Mouse (Mus musculus) CH12.LX (cell line): ENCODE measurements around the gene Scrn1. TPM values are rescaled to one million over a fixed set of nuclear protein-coding genes. Genes with fewer than 3 reads are reported as not detected.

ENCODE experiments used
- DNase-seq: peaks from one replicate; pipeline ENCODE4 v3.0.0-alpha.2; 2013; ENCODE audit errors: extremely low read depth
- H3K27ac ChIP-seq: 2 replicates; pipeline ENCODE4 v1.5.1; 2012; ENCODE audit warnings: low read depth, mild to moderate bottlenecking, control low read depth, moderate library complexity; ENCODE audit not compliant: insufficient read depth
- H3K27me3 ChIP-seq: replicated peaks from 2 replicates; pipeline ENCODE3; 2012; ENCODE audit warnings: inconsistent platforms
- H3K36me3 ChIP-seq, 2 experiments: replicated peaks in 1 of 2; 2 replicates each; pipeline versions ENCODE3 to v1.6.1; 2012; ENCODE audit warnings: inconsistent platforms in 1 of 2, low read length in 1 of 2, mild to moderate bottlenecking in 1 of 2, mixed read lengths in 1 of 2, moderate library complexity in 1 of 2; ENCODE audit not compliant: control insufficient read depth in 1 of 2, insufficient read depth in 1 of 2
- H3K4me1 ChIP-seq, 2 experiments: 2 replicates each; pipeline ENCODE4 v1.6.1; 2012; ENCODE audit warnings: inconsistent platforms in 1 of 2, moderate library complexity in 1 of 2; ENCODE audit not compliant: insufficient read depth in 2 of 2, control insufficient read depth in 1 of 2
- H3K4me2 ChIP-seq: 2 replicates; pipeline ENCODE4 v1.6.1; 2012; ENCODE audit warnings: low read depth, mild to moderate bottlenecking, control low read depth; ENCODE audit not compliant: poor library complexity, insufficient read depth, severe bottlenecking
- H3K4me3 ChIP-seq, 3 experiments: fragments of 150-350 bp in 1 of 3; sonication (generic) in 1 of 3; replicated peaks in 1 of 3; 2 replicates each; pipeline versions ENCODE3 to v1.5.1; 2011 to 2012; ENCODE audit warnings: low read depth in 2 of 3, low read length in 2 of 3, mild to moderate bottlenecking in 2 of 3, moderate library complexity in 2 of 3, control low read depth in 1 of 3, improper control_type of control experiment in 1 of 3, inconsistent platforms in 1 of 3, mixed read lengths in 1 of 3; ENCODE audit not compliant: poor library complexity in 1 of 3
- H3K79me2 ChIP-seq: replicated peaks from 2 replicates; pipeline ENCODE4 v1.6.1; 2012; ENCODE audit warnings: mild to moderate bottlenecking, moderate library complexity; ENCODE audit not compliant: control insufficient read depth, poor library complexity, insufficient read depth, severe bottlenecking; ENCODE audit errors: extremely low read depth
- H3K9ac ChIP-seq: 2 replicates; pipeline ENCODE4 v1.6.1; 2012; ENCODE audit warnings: low read depth, mild to moderate bottlenecking, control low read depth, moderate library complexity; ENCODE audit not compliant: insufficient read depth
- H3K9me3 ChIP-seq: replicated peaks from 2 replicates; pipeline ENCODE3; 2012; ENCODE audit warnings: low read length, inconsistent platforms, mixed read lengths
- BHLHE40 ChIP-seq: IDR thresholded peaks from 2 replicates; pipeline ENCODE4 v1.6.1; 2011; ENCODE audit warnings: mild to moderate bottlenecking, low read depth, low read length, improper control_type of control experiment
- CHD1 ChIP-seq: IDR thresholded peaks from 2 replicates; pipeline ENCODE4 v1.6.1; 2012; ENCODE audit warnings: low read depth, low read length, improper control_type of control experiment, inconsistent platforms
- CTCF ChIP-seq, 2 experiments: IDR thresholded peaks in 1 of 2; conservative IDR thresholded peaks in 1 of 2; 2 replicates each; pipeline ENCODE4 v1.5.1; 2011 to 2012; ENCODE audit warnings: low read depth in 2 of 2, low read length in 2 of 2, improper control_type of control experiment in 1 of 2, inconsistent platforms in 1 of 2, mild to moderate bottlenecking in 1 of 2, moderate library complexity in 1 of 2
- ETS1 ChIP-seq: conservative IDR thresholded peaks from 2 replicates; pipeline ENCODE4 v1.6.1; 2012; ENCODE audit warnings: low read depth, mild to moderate bottlenecking, inconsistent platforms, low read length, improper control_type of control experiment, moderate library complexity
- HCFC1 ChIP-seq: IDR thresholded peaks from 2 replicates; pipeline ENCODE4 v1.6.1; 2012; ENCODE audit warnings: low read depth, mild to moderate bottlenecking, inconsistent platforms, low read length, improper control_type of control experiment
- MAX ChIP-seq: IDR thresholded peaks from 2 replicates; pipeline ENCODE4 v1.6.1; 2011; ENCODE audit warnings: low read length, improper control_type of control experiment
- MAZ ChIP-seq: IDR thresholded peaks from 2 replicates; pipeline ENCODE4 v1.6.1; 2012; ENCODE audit warnings: low read depth, mild to moderate bottlenecking, inconsistent platforms, low read length, improper control_type of control experiment, moderate library complexity
- NELFE ChIP-seq: IDR thresholded peaks from 2 replicates; pipeline ENCODE4 v1.6.1; 2011; ENCODE audit warnings: low read depth, low read length, improper control_type of control experiment
- PAX5 ChIP-seq: IDR thresholded peaks from 2 replicates; pipeline ENCODE4 v1.6.1; 2012; ENCODE audit warnings: low read length, inconsistent platforms, mixed read lengths
- POLR2AphosphoS2 ChIP-seq: IDR thresholded peaks from 2 replicates; pipeline ENCODE4 v1.6.1; 2011; ENCODE audit warnings: low read depth, low read length, improper control_type of control experiment
- RAD21 ChIP-seq: IDR thresholded peaks from 2 replicates; pipeline ENCODE4 v1.6.1; 2011; ENCODE audit warnings: low read depth, mild to moderate bottlenecking, low read length, improper control_type of control experiment, moderate library complexity
- RCOR1 ChIP-seq: conservative IDR thresholded peaks from 2 replicates; pipeline ENCODE4 v1.6.1; 2012; ENCODE audit warnings: low read depth, mild to moderate bottlenecking, inconsistent platforms, low read length, improper control_type of control experiment
- SIN3A ChIP-seq: IDR thresholded peaks from 2 replicates; pipeline ENCODE4 v1.6.1; 2012; ENCODE audit warnings: low read length, improper control_type of control experiment, inconsistent platforms
- SMC3 ChIP-seq: IDR thresholded peaks from 2 replicates; pipeline ENCODE4 v1.6.1; 2011; ENCODE audit warnings: low read depth, low read length, improper control_type of control experiment
- TCF12 ChIP-seq: IDR thresholded peaks from 2 replicates; pipeline ENCODE4 v1.6.1; 2014; ENCODE audit warnings: low read depth, mild to moderate bottlenecking, inconsistent platforms, low read length, improper control_type of control experiment
- UBTF ChIP-seq: IDR thresholded peaks from 2 replicates; pipeline ENCODE4 v1.6.1; 2012; ENCODE audit warnings: low read depth, mild to moderate bottlenecking, inconsistent platforms, low read length, improper control_type of control experiment, moderate library complexity
- USF1 ChIP-seq: IDR thresholded peaks from 2 replicates; pipeline ENCODE4 v1.6.1; 2014; ENCODE audit warnings: low read depth, mild to moderate bottlenecking, inconsistent platforms, low read length, improper control_type of control experiment
- USF2 ChIP-seq: conservative IDR thresholded peaks from 2 replicates; pipeline ENCODE4 v1.6.1; 2011; ENCODE audit warnings: low read depth, low read length, improper control_type of control experiment
- ZC3H11A ChIP-seq: IDR thresholded peaks from 2 replicates; pipeline ENCODE4 v1.6.1; 2012; ENCODE audit warnings: low read depth, mild to moderate bottlenecking, inconsistent platforms, low read length, improper control_type of control experiment
- ZKSCAN1 ChIP-seq: IDR thresholded peaks from 2 replicates; pipeline ENCODE4 v1.6.1; 2012; ENCODE audit warnings: low read depth, inconsistent platforms, low read length, improper control_type of control experiment, borderline replicate concordance
- ZMIZ1 ChIP-seq: IDR thresholded peaks from 2 replicates; pipeline ENCODE4 v1.6.1; 2012; ENCODE audit warnings: low read depth, mild to moderate bottlenecking, inconsistent platforms, low read length, improper control_type of control experiment
- ZNF384 ChIP-seq: IDR thresholded peaks from 2 replicates; pipeline ENCODE4 v1.6.1; 2012; ENCODE audit warnings: low read depth, low read length, improper control_type of control experiment, inconsistent platforms
- dilution Hi-C: fragments of 300-500 bp; cut with MboI; formaldehyde crosslinking; loops from 2 replicates; pipeline ENCODE4 v1.14.3; 2020; ENCODE audit warnings: low sequenced_read_pairs; ENCODE audit not compliant: extremely low pct_unique_long_range_greater_than_20kb, extremely low pct_ligation_motif_present
- in situ Hi-C: fragments of 300-500 bp; cut with MboI; formaldehyde crosslinking; loops from 3 replicates; pipeline ENCODE4 v1.14.3; 2019; ENCODE audit warnings: low sequenced_read_pairs, low pct_ligation_motif_present, low pct_unique_long_range_greater_than_20kb, mixed read lengths
- polyA plus RNA-seq: library from polyadenylated mRNA; unstranded; fragments of >175 nt; gene quantifications from 2 replicates; pipeline ENCODE4 v1.2.1, GENCODE M21; 2012; ENCODE audit warnings: low read depth; ENCODE audit not compliant: insufficient read length
- total RNA-seq, 2 experiments: library from RNA; depleted of rRNA; stranded (reverse); fragments of 300-350 nt in 1 of 2; fragments of >200 nt in 1 of 2; gene quantifications; 2 replicates each; pipeline ENCODE4 v1.2.3; 2012 to 2014

Scrn1 gene
- total and polyA plus RNA-seq, 3 experiments = 0.04 TPM; not detected in 2

DNA sequence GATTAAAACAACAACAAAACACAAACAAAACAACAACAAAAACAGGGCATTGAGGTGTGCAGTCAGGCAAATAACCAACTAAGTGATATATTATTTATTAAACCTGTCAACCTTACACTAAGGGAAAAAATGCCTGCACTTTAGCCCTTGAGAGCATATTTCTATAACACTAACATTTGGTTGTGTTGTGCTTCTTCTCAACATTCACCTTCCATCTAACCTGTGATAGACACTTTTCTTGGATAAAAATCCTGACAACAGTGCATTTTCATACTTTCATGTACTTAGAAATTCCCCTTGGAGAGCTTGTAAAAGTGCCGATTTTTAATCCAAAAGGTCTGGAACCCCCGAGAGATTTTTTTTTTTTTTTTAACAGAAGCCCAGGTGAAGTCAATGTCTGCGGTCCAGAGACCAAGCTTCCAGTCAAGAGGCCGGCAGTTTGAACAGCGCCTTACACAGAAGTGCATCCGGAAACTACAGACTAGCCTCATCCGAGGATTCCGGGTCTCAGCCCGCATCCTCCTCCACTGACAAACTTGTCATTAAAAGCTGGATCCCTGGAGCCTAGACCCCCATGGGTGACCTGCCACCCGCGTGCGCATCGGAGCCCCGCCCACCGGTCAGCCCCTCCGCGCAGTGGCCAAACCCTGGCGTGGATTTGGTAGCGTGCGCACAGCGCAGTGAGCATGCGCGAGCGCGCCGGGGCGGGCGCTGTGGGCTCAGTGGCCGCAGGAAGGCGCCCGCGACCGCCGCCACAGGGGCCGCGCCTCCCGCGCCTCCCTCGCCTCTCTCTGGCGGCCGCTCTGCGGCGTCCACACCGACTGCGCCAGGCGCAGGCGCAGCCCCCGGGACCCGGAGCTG lies 28.4 kb upstream of the Scrn1 start, which contains the start of gene Plekha8 (continued):
- TF ChIP-seq BHLHE40 = peak; percentile 68
- no peak for TF ChIP-seq MAZ
- no peak for TF ChIP-seq CHD1
- TF ChIP-seq SMC3 = no peak
- no peak for TF ChIP-seq RCOR1
- TF ChIP-seq PAX5 = no peak
- TF ChIP-seq MAX = peak; percentile 75; the same call in 1 of the 2 replicates
- TF ChIP-seq POLR2AphosphoS2 = no peak
- TF ChIP-seq ZC3H11A = no peak
- TF ChIP-seq UBTF = no peak; the same call in 1 of the 2 replicates
- TF ChIP-seq TCF12 = peak; percentile 77
- TF ChIP-seq RAD21 = peak; percentile 20
- TF ChIP-seq HCFC1 = peak; percentile 56; the same call in 1 of the 2 replicates
- TF ChIP-seq ZKSCAN1 = no peak
- peak in 1 of 2 experiments; percentile 46; a peak in 2 of 4 replicates for TF ChIP-seq CTCF (conservative IDR thresholded peaks at IDR 0.05 in 1 of 2, IDR thresholded peaks at IDR 0.05 in 1 of 2; ENCODE audit: low read depth in 2 of 2, low read length in 2 of 2)
- TF ChIP-seq ETS1 = no peak
- peak; percentile 77; the same call in 1 of the 2 replicates for TF ChIP-seq ZMIZ1
- TF ChIP-seq NELFE = peak; percentile 64
- peak; percentile 87 for TF ChIP-seq SIN3A
- no peak for TF ChIP-seq USF1
- no peak for TF ChIP-seq USF2

DNA sequence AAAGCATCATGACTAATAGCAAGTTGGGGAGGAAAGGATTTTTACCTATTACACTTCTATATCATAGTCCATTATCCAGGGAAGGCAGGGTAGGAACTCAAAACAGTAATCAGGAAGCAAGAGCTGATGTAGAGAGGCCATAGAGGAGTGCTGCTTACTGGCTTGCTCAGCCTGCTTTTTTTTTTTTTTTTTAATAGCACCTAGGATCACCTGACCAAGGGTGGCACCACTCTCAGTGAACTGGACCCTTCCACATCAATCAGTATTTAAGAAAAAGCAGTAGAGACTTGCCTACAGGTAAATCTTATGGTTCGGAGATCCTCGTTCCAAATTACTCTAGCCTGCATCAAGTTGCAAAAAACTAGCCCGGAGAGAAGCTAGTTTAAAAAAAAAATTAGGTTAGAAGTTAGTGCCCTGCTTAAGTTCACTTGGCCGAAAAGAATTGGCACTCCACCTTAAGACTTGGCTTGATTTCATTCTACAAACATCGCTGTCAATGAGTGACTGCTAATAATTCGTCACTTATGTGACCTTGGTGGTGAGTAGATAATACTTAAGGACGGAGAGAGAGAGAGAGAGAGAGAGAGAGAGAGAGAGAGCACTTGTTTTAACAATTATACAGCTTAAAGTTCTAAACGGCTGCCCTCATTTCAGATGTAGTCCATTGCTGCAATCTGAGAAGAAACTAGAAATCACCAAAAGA lies 27.6 kb upstream of the Scrn1 start:
- Histone ChIP-seq H3K9me3 (no peaks in the 10 kb centered on the region), H3K79me2 (no peaks in the 10 kb centered on the region), H3K27me3 (peaks cover 2% of the 10 kb centered on the region), H3K36me3 (peaks cover 0 to under 1% of the 10 kb centered on the region in 2 experiments), H3K27ac (no peak overlapping the region), H3K4me2 (peak overlapping the region; percentile 91), H3K9ac (peak overlapping the region; percentile 94; the same call in 1 of the 2 replicates), H3K4me1 (peaks cover 0 to 29% of the 10 kb centered on the region in 2 experiments; a peak in 2 of 4 replicates), H3K4me3 (no peak overlapping the region)
- no peak for DNase-seq
- in situ Hi-C loops = loop anchor here (10.0 to 25.0 kb wide), 3 partner anchors 211 to 418 kb away; no protein-coding TSS in a partner anchor
- dilution Hi-C loops = no loop called here
- TF ChIP-seq TCF12 = no peak
- TF ChIP-seq ZNF384 = peak; percentile 83
